Comparison of ENCODE assay signal across 11 mouse cellular contexts in the genomic region with DNA sequence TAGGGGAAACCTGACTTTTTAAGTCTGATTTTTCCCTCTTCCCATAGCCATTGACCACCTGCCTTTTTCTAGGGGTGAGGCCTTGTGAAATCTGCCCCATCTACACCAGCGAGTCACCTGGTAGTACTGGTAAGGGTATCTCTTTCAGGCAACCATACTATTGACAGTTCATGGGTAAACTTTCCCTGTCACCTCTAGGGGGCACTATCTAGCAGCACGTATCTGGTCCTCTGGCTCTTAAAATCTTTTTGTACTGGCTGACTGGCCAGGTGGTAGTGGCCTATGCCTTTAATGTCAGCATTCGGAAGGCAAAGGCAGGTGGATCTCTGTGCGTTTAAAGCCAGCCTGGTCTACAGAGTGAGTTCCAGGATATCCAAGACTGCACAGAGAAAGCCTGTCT. TPM values are rescaled to one million over a fixed set of nuclear protein-coding genes. Genes with fewer than 3 reads are reported as not detected.
DNase-seq lines count a peak whose midpoint lies in the region; ATAC-seq and TF ChIP-seq lines count a peak whose summit lies in the region.
"Had no signal": no experiment of that assay in that cellular context is flagged by ENCODE, and none has a peak within 500 bp of the region (broad histone marks: within the 10 kb centered on the region; RNA-seq: fewer than 3 reads in every experiment).

No protein-coding gene starts in this region.

- no peak overlapping the region for H3K9ac ChIP-seq in heart, postnatal 0 days (replicated peaks; ENCODE audit: low read depth, low read length)
- H3K9ac ChIP-seq in heart, embryonic 11.5 days (ENCODE audit: low read depth, low read length): no peak overlapping the region
- no peak overlapping the region for H3K9ac ChIP-seq in midbrain, embryonic 14.5 days (replicated peaks; ENCODE audit: low read length)
- no peak overlapping the region for H3K9ac ChIP-seq in midbrain, embryonic 11.5 days (ENCODE audit: low read length)
- H3K9ac ChIP-seq: hindbrain, embryonic 12.5 days had no signal

- TF ChIP-seq CTCF in heart, postnatal 0 days (IDR thresholded peaks at IDR 0.05; ENCODE audit: low read depth): peak; percentile 41
- peak; percentile 74 for TF ChIP-seq CTCF in Patski (IDR thresholded peaks at IDR 0.05)

- no peaks in the 10 kb centered on the region for H3K36me3 ChIP-seq in heart, postnatal 0 days (replicated peaks; ENCODE audit: control insufficient read depth, insufficient read depth, low read length)
- no peaks in the 10 kb centered on the region for H3K36me3 ChIP-seq in heart, embryonic 11.5 days (ENCODE audit: control insufficient read depth, insufficient read depth, low read length)
- no peaks in the 10 kb centered on the region for H3K36me3 ChIP-seq in midbrain, embryonic 14.5 days (ENCODE audit: control insufficient read depth, insufficient read depth, low read length)
- H3K36me3 ChIP-seq in midbrain, embryonic 11.5 days (ENCODE audit: control insufficient read depth, insufficient read depth, low read length): no peaks in the 10 kb centered on the region
- H3K36me3 ChIP-seq: hindbrain, embryonic 12.5 days had no signal

- WGBS in heart, postnatal 0 days: 66% methylated on average over 4 of the region's 4 CpGs
- 71% methylated on average over 4 of the region's 4 CpGs for WGBS in heart, embryonic 11.5 days (ENCODE audit: insufficient replicate concordance)
- 71% methylated on average over 4 of the region's 4 CpGs for WGBS in midbrain, embryonic 14.5 days
- 72% methylated on average over 4 of the region's 4 CpGs for WGBS in midbrain, embryonic 11.5 days

- no peak for TF ChIP-seq EP300 in heart, postnatal 0 days (IDR thresholded peaks at IDR 0.05; ENCODE audit: low read depth)

- H3K27ac ChIP-seq in heart, postnatal 0 days (ENCODE audit: low read depth): no peak overlapping the region
- no peak overlapping the region for H3K27ac ChIP-seq in heart, embryonic 11.5 days (ENCODE audit: low read depth, low read length)
- no peak overlapping the region for H3K27ac ChIP-seq in midbrain, embryonic 14.5 days (replicated peaks; ENCODE audit: low read depth, low read length)
- no peak overlapping the region for H3K27ac ChIP-seq in midbrain, embryonic 11.5 days (ENCODE audit: low read depth, low read length)
- H3K27ac ChIP-seq: hindbrain, embryonic 12.5 days had no signal

- POLR2A ChIA-PET in Patski (lab: Charles Lee): no interaction called here

- no peak for DNase-seq in heart, postnatal 0 days (ENCODE audit: low spot score)
- peak; percentile 49 for DNase-seq in midbrain, embryonic 14.5 days
- DNase-seq in midbrain, embryonic 11.5 days (ENCODE audit: low spot score, missing footprints): no peak
- DNase-seq in Patski (ENCODE audit: low read depth, low spot score): no peak
- DNase-seq in naive thymus-derived CD4-positive, alpha-beta T cell, adult 2 months (ENCODE audit: low read depth): peak; percentile 60
- no peak for DNase-seq in neural tube, embryonic 10.5 days (ENCODE audit: extremely low spot score, low spot score)
- DNase-seq: right cerebral cortex, postnatal 14 days; thymus, postnatal 36 days had no signal

- no peak overlapping the region for H3K4me2 ChIP-seq in heart, postnatal 0 days (ENCODE audit: low read depth, low read length)
- no peak overlapping the region for H3K4me2 ChIP-seq in heart, embryonic 11.5 days
- no peak overlapping the region for H3K4me2 ChIP-seq in midbrain, embryonic 14.5 days (ENCODE audit: low read length)
- H3K4me2 ChIP-seq in midbrain, embryonic 11.5 days: no peak overlapping the region
- H3K4me2 ChIP-seq: hindbrain, embryonic 12.5 days had no signal

- in situ Hi-C loops in Patski (cut with MboI; ENCODE audit: low pct_unique_long_range_greater_than_20kb): no loop called here

- H3K4me1 ChIP-seq in heart, postnatal 0 days (ENCODE audit: control insufficient read depth, insufficient read depth): no peaks in the 10 kb centered on the region
- no peaks in the 10 kb centered on the region for H3K4me1 ChIP-seq in heart, embryonic 11.5 days (ENCODE audit: control insufficient read depth, insufficient read depth, low read length)
- H3K4me1 ChIP-seq in midbrain, embryonic 14.5 days (ENCODE audit: control insufficient read depth, insufficient read depth, low read length): peaks cover 13% of the 10 kb centered on the region; the same call in 1 of the 2 replicates
- peaks cover 13% of the 10 kb centered on the region for H3K4me1 ChIP-seq in midbrain, embryonic 11.5 days (ENCODE audit: control insufficient read depth, insufficient read depth, low read length)

- H3K4me3 ChIP-seq in heart, postnatal 0 days (ENCODE audit: low read depth, low read length): no peak overlapping the region
- no peak overlapping the region for H3K4me3 ChIP-seq in heart, embryonic 11.5 days (ENCODE audit: low read depth, low read length)
- H3K4me3 ChIP-seq in midbrain, embryonic 14.5 days (replicated peaks; ENCODE audit: low read depth, low read length): no peak overlapping the region
- H3K4me3 ChIP-seq in midbrain, embryonic 11.5 days (ENCODE audit: low read depth, low read length): no peak overlapping the region
- H3K4me3 ChIP-seq: hindbrain, embryonic 12.5 days; myocyte had no signal

- no peak for ATAC-seq in heart, postnatal 0 days (ENCODE audit: insufficient read depth, low read depth)
- no peak for ATAC-seq in heart, embryonic 11.5 days (replicated peaks; ENCODE audit: insufficient number of reproducible peaks, low FRiP score, low TSS enrichment)
- no peak for ATAC-seq in midbrain, embryonic 14.5 days (ENCODE audit: low FRiP score, low TSS enrichment)
- no peak for ATAC-seq in midbrain, embryonic 11.5 days (ENCODE audit: low FRiP score)
- ATAC-seq in Patski: no peak

- H3K27me3 ChIP-seq in heart, postnatal 0 days (ENCODE audit: control insufficient read depth, insufficient read depth, low read length): no peaks in the 10 kb centered on the region
- no peaks in the 10 kb centered on the region for H3K27me3 ChIP-seq in heart, embryonic 11.5 days (ENCODE audit: control insufficient read depth, insufficient read depth, low read length)
- no peaks in the 10 kb centered on the region for H3K27me3 ChIP-seq in midbrain, embryonic 14.5 days (ENCODE audit: control insufficient read depth, insufficient read depth, low read length)
- H3K27me3 ChIP-seq in midbrain, embryonic 11.5 days (ENCODE audit: control insufficient read depth, insufficient read depth, low read length): no peaks in the 10 kb centered on the region
- no peaks in the 10 kb centered on the region for H3K27me3 ChIP-seq in Patski
- H3K27me3 ChIP-seq: hindbrain, embryonic 12.5 days had no signal

- H3K9me3 ChIP-seq in heart, postnatal 0 days (replicated peaks; ENCODE audit: control insufficient read depth, low read length): no peaks in the 10 kb centered on the region
- H3K9me3 ChIP-seq in heart, embryonic 11.5 days (replicated peaks; ENCODE audit: control insufficient read depth, low read length): no peaks in the 10 kb centered on the region
- no peaks in the 10 kb centered on the region for H3K9me3 ChIP-seq in midbrain, embryonic 14.5 days (ENCODE audit: control insufficient read depth, low read length)
- no peaks in the 10 kb centered on the region for H3K9me3 ChIP-seq in midbrain, embryonic 11.5 days (ENCODE audit: control insufficient read depth, low read length)
- H3K9me3 ChIP-seq: hindbrain, embryonic 12.5 days had no signal

- CTCF ChIA-PET in Patski (lab: Charles Lee): interaction anchor here (0.9 to 3.0 kb wide), 2 partner anchors 11 to 257 kb away, joined by 3 to 13 read pairs; a partner anchor contains a TSS

RNA-seq across cellular contexts. Expression of a gene that starts 38.6 kb away (rescaled TPM):
- 0.50 TPM in 1 of 2 replicates, not detected in the other for total RNA-seq in heart, postnatal 0 days (2014; rRNA removed; ENCODE audit: low replicate concordance)
- 0.16 TPM in 1 of 2 replicates, not detected in the other for polyA plus RNA-seq in heart, postnatal 0 days (2015; fragmentation: Nextera tagmentation; extraction: Ambion mirVana)
- 0.66 and 1.6 TPM in 2 replicates for polyA plus RNA-seq in heart, embryonic 11.5 days (2014; fragmentation: Nextera tagmentation; extraction: Ambion mirVana)
- polyA plus RNA-seq in midbrain, embryonic 14.5 days (2014; fragmentation: Nextera tagmentation; extraction: Ambion mirVana): 0.47 and 0.81 TPM in 2 replicates
- not detected in 2 replicates for polyA plus RNA-seq in midbrain, embryonic 11.5 days (2014; fragmentation: Nextera tagmentation; extraction: Ambion mirVana)
- 0.09 TPM for polyA plus RNA-seq in Patski (2021)
- polyA plus RNA-seq: hindbrain, embryonic 12.5 days; myocyte had no signal

Comparison
In these comparisons a context has a peak if more than half of its experiments do, and no peak if none do; other contexts are left out.
1. DNase-seq: peak in midbrain, embryonic 14.5 days (single experiment) and naive thymus-derived CD4-positive, alpha-beta T cell, adult 2 months (single experiment); none in heart, postnatal 0 days (single experiment), midbrain, embryonic 11.5 days (single experiment), Patski (single experiment) and neural tube, embryonic 10.5 days (single experiment).